In the genomic region with DNA sequence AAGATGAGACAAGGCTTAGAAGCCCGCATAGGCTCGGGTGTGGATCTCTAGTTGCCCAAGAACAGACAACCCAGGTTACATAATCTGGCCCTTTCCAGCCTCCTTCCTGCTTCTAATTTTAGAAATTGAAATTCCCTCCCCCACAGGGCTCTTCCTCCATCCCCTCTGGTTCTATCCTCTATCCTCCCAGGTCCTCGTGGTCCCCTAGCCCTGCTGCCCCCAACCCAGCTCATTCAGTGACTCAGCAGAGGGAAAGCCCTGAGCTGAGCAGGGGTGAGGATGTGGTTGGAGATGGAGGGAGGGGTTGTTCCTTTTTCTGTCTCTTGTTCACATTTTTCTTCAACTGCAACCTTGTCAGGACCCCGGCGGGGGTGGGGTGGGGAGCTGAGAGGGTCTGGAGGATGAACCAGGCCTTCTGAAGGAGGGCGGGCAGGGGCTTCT, we compare ENCODE assay signal across 9 mouse cellular contexts. TPM values are rescaled to one million over a fixed set of nuclear protein-coding genes. Genes with fewer than 3 reads are reported as not detected.
DNase-seq lines count a peak whose midpoint lies in the region; ATAC-seq and TF ChIP-seq lines count a peak whose summit lies in the region.
"Had no signal": no experiment of that assay in that cellular context is flagged by ENCODE, and none has a peak within 500 bp of the region (broad histone marks: within the 10 kb centered on the region; RNA-seq: fewer than 3 reads in every experiment).

No protein-coding gene starts in this region.

- peak overlapping the region; percentile 34; the same call in 1 of the 2 replicates for H3K4me3 ChIP-seq in gastrocnemius, adult 2 months
- H3K4me3 ChIP-seq in liver, embryonic 11.5 days (ENCODE audit: low read depth, low read length): no peak overlapping the region

- H3K9ac ChIP-seq in liver, embryonic 11.5 days (ENCODE audit: low read depth, low read length): no peak overlapping the region

- intact Hi-C loops in gastrocnemius, adult 2 months (cut with DNase I): no loop called here
- intact Hi-C loops in gastrocnemius, postnatal 14 days (cut with DNase I; ENCODE audit: low total_unique reads): no loop called here

- ATAC-seq in liver, embryonic 11.5 days (replicated peaks; ENCODE audit: low FRiP score): no peak
- no peak for ATAC-seq in erythroblast, adult 5-6 weeks (replicated peaks; ENCODE audit: low FRiP score, poor library complexity, severe bottlenecking)

- DNase-seq in gastrocnemius, adult 2 months: no peak
- DNase-seq in gastrocnemius, postnatal 14 days: no peak
- DNase-seq in right cerebral cortex, adult 18-20 months: peak; percentile 34
- no peak for DNase-seq in right cerebral cortex, postnatal 36 days (ENCODE audit: low spot score in 2 of 2)
- DNase-seq in liver, embryonic 11.5 days (ENCODE audit: low spot score): no peak
- DNase-seq in thymus, postnatal 25 days: peak; percentile 74
- no peak for DNase-seq in adrenal gland, postnatal 14 days

- no peak for TF ChIP-seq CTCF in gastrocnemius, adult 2 months (IDR thresholded peaks at IDR 0.05)

- peak overlapping the region; percentile 80 for H3K27ac ChIP-seq in gastrocnemius, adult 2 months
- H3K27ac ChIP-seq in liver, embryonic 11.5 days (ENCODE audit: low read depth, low read length): 0 out of 2 replicates have a peak overlapping the region, but pooled peaks have one; percentile 22

- H3K27me3 ChIP-seq in liver, embryonic 11.5 days (replicated peaks; ENCODE audit: control insufficient read depth, insufficient read depth, low read length): no peaks in the 10 kb centered on the region

- WGBS in liver, embryonic 11.5 days: 38% methylated on average over 6 of the region's 6 CpGs

- peaks cover 11% of the 10 kb centered on the region for H3K4me1 ChIP-seq in liver, embryonic 11.5 days (replicated peaks; ENCODE audit: control insufficient read depth, insufficient read depth, low read length)

- H3K36me3 ChIP-seq in liver, embryonic 11.5 days (ENCODE audit: control insufficient read depth, insufficient read depth, low read length): peaks cover 14% of the 10 kb centered on the region; the same call in 1 of the 2 replicates

- no peaks in the 10 kb centered on the region for H3K9me3 ChIP-seq in liver, embryonic 11.5 days (ENCODE audit: control insufficient read depth, low read length)

- no peak overlapping the region for H3K4me2 ChIP-seq in liver, embryonic 11.5 days

RNA-seq across cellular contexts. Expression of a gene that starts 1.0 kb away (rescaled TPM):
- total RNA-seq in gastrocnemius, adult 2 months (2021): not detected
- not detected for total RNA-seq in gastrocnemius, postnatal 14 days (2021)
- polyA plus RNA-seq in liver, embryonic 11.5 days (2014; fragmentation: Nextera tagmentation; extraction: Ambion mirVana): 0.53 TPM in 1 of 2 replicates, not detected in the other
- total RNA-seq in adrenal gland, postnatal 14 days (2021): 0.67 TPM in 1 of 2 replicates, not detected in the other
- total RNA-seq in erythroblast, adult 5-6 weeks (2015; ENCODE audit: low replicate concordance): not detected in 2 replicates
- not detected in 2 replicates for total RNA-seq in erythroblast, adult 5-6 weeks (2017; ENCODE audit: low replicate concordance)
- total RNA-seq: left cerebral cortex, adult 8-10 months had no signal

RNA-seq across cellular contexts. Expression of a gene that starts 13.8 kb away (rescaled TPM):
- 1 to 10 TPM; 1.9 to 2.0 TPM for total RNA-seq in gastrocnemius, adult 2 months (2021)
- 1 to 10 TPM; 2.3 to 2.7 TPM for total RNA-seq in gastrocnemius, postnatal 14 days (2021)
- 2.6 and 2.9 TPM in 2 replicates for polyA plus RNA-seq in liver, embryonic 11.5 days (2014; fragmentation: Nextera tagmentation; extraction: Ambion mirVana)
- total RNA-seq in adrenal gland, postnatal 14 days (2021): 7.0 and 8.2 TPM in 2 replicates
- 1.0 and 2.7 TPM in 2 replicates for total RNA-seq in erythroblast, adult 5-6 weeks (2015; ENCODE audit: low replicate concordance)
- 3.8 TPM in 1 of 2 replicates, not detected in the other for total RNA-seq in erythroblast, adult 5-6 weeks (2017; ENCODE audit: low replicate concordance)

RNA-seq across cellular contexts. Expression of a gene that starts 14.5 kb away (rescaled TPM):
- total RNA-seq in gastrocnemius, adult 2 months (2021): under 1 TPM in 1 of 2 experiments, not detected in 1; 0.41 TPM
- total RNA-seq in gastrocnemius, postnatal 14 days (2021): under 1 TPM; 0.42 to 0.78 TPM
- polyA plus RNA-seq in liver, embryonic 11.5 days (2014; fragmentation: Nextera tagmentation; extraction: Ambion mirVana): not detected in 2 replicates
- total RNA-seq in adrenal gland, postnatal 14 days (2021): 0.33 and 2.7 TPM in 2 replicates
- total RNA-seq in erythroblast, adult 5-6 weeks (2015; ENCODE audit: low replicate concordance): not detected in 2 replicates
- total RNA-seq in erythroblast, adult 5-6 weeks (2017; ENCODE audit: low replicate concordance): not detected in 2 replicates

RNA-seq across cellular contexts. Expression of a gene that starts 16.0 kb away (rescaled TPM):
- 1 to 10 TPM; 7.0 to 7.8 TPM for total RNA-seq in gastrocnemius, adult 2 months (2021)
- 1 to 10 TPM; 7.6 to 7.9 TPM for total RNA-seq in gastrocnemius, postnatal 14 days (2021)
- polyA plus RNA-seq in liver, embryonic 11.5 days (2014; fragmentation: Nextera tagmentation; extraction: Ambion mirVana): 4.6 and 5.4 TPM in 2 replicates
- 15.3 and 17.7 TPM in 2 replicates for total RNA-seq in adrenal gland, postnatal 14 days (2021)
- total RNA-seq in erythroblast, adult 5-6 weeks (2015; ENCODE audit: low replicate concordance): 0.58 and 1.0 TPM in 2 replicates
- 2.2 TPM in 1 of 2 replicates, not detected in the other for total RNA-seq in erythroblast, adult 5-6 weeks (2017; ENCODE audit: low replicate concordance)

RNA-seq across cellular contexts. Expression of a gene that starts 17.8 kb away (rescaled TPM):
- total RNA-seq in gastrocnemius, adult 2 months (2021): not detected
- under 1 TPM; 0.24 to 0.68 TPM for total RNA-seq in gastrocnemius, postnatal 14 days (2021)
- polyA plus RNA-seq in liver, embryonic 11.5 days (2014; fragmentation: Nextera tagmentation; extraction: Ambion mirVana): 0.47 and 0.53 TPM in 2 replicates
- 0.33 and 1.4 TPM in 2 replicates for total RNA-seq in adrenal gland, postnatal 14 days (2021)
- total RNA-seq in erythroblast, adult 5-6 weeks (2015; ENCODE audit: low replicate concordance): 10.7 and 19.2 TPM in 2 replicates
- total RNA-seq in erythroblast, adult 5-6 weeks (2017; ENCODE audit: low replicate concordance): 2.8 and 8.3 TPM in 2 replicates

Comparison
In these comparisons a context has a peak if more than half of its experiments do, and no peak if none do; other contexts are left out.
1. DNase-seq: peak in right cerebral cortex, adult 18-20 months (single experiment) and thymus, postnatal 25 days (single experiment); none in gastrocnemius, adult 2 months (single experiment), gastrocnemius, postnatal 14 days (single experiment), right cerebral cortex, postnatal 36 days (0 of 2), liver, embryonic 11.5 days (single experiment) and adrenal gland, postnatal 14 days (single experiment).